Mouse (Mus musculus) fat pad, adult 2 months (tissue): ENCODE measurements around the gene Ak1.

Experiments used
- DNase-seq: peaks from one replicate; pipeline ENCODE4 v3.0.0-alpha.2; 2011; ENCODE audit warnings: low read depth, low spot score; ENCODE audit errors: extremely low read depth

The Ak1 gene

GRCm38 (mm10) chr2:32627266-32628043, 5.9 kb downstream of the Ak1 start:
- no peak for DNase-seq

- DNase-seq: no peak
These were observed 6.5 kb downstream of the Ak1 start for GRCm38 (mm10) chr2:32628044-32628550.

GRCm38 (mm10) chr2:32628729-32629128, 7.2 kb downstream of the Ak1 start:
- DNase-seq: no peak

GRCm38 (mm10) chr2:32629276-32629976, 7.9 kb downstream of the Ak1 start:
- no peak for DNase-seq

GRCm38 (mm10) chr2:32630036-32630435, 8.5 kb downstream of the Ak1 start:
- no peak for DNase-seq

- DNase-seq: no peak
These were observed 9.5 kb downstream of the Ak1 start for GRCm38 (mm10) chr2:32631046-32631445.

GRCm38 (mm10) chr2:32631737-32632394, 10.3 kb downstream of the Ak1 start:
- no peak for DNase-seq

- DNase-seq: no peak
These were observed 12.1 kb downstream of the Ak1 start for GRCm38 (mm10) chr2:32633660-32634059.

GRCm38 (mm10) chr2:32634277-32635105, 12.9 kb downstream of the Ak1 start:
- DNase-seq: no peak

GRCm38 (mm10) chr2:32636617-32637016, 15.1 kb downstream of the Ak1 start:
- no peak for DNase-seq

GRCm38 (mm10) chr2:32637778-32638281, 16.3 kb downstream of the Ak1 start:
- DNase-seq: no peak

GRCm38 (mm10) chr2:32639632-32640031, 18.1 kb downstream of the Ak1 start:
- no peak for DNase-seq

GRCm38 (mm10) chr2:32640550-32641051, 19.0 kb downstream of the Ak1 start:
- no peak for DNase-seq

- DNase-seq: no peak
These were observed 20.3 kb downstream of the Ak1 start for GRCm38 (mm10) chr2:32641810-32642209.

GRCm38 (mm10) chr2:32642813-32643212, 21.3 kb downstream of the Ak1 start:
- no peak for DNase-seq

- DNase-seq: no peak
These were observed 22.5 kb downstream of the Ak1 start for GRCm38 (mm10) chr2:32644083-32644482.

GRCm38 (mm10) chr2:32644799-32645475, 23.4 kb downstream of the Ak1 start:
- no peak for DNase-seq

GRCm38 (mm10) chr2:32645647-32646046, 24.1 kb downstream of the Ak1 start:
- no peak for DNase-seq

GRCm38 (mm10) chr2:32646379-32647056, 25.0 kb downstream of the Ak1 start, which contains the start of gene Eng:
Gene Eng (plus strand): TSS chr2:32646595.
- no peak for DNase-seq
